Mouse (Mus musculus): ENCODE measurements around the gene Ripply3. TPM values are rescaled to one million over a fixed set of nuclear protein-coding genes. Genes with fewer than 3 reads are reported as not detected.
A peak's percentile ranks its signal among the peaks of the same experiment; 100 is the strongest.

The Ripply3 gene
- polyA plus RNA-seq, 1 experiment from 2014 or later: 7.3 TPM

- Histone ChIP-seq H3K36me3 (ENCODE audit: control insufficient read depth, insufficient read depth, low read length) (no peaks in the 10 kb centered on the region), H3K27ac (ENCODE audit: low read length) (no peak overlapping the region), H3K4me1 (ENCODE audit: control insufficient read depth, insufficient read depth, low read length) (no peaks in the 10 kb centered on the region), H3K9me3 (ENCODE audit: control insufficient read depth, low read depth, low read length) (no peaks in the 10 kb centered on the region), H3K27me3 (ENCODE audit: control insufficient read depth, insufficient read depth, low read length) (no peaks in the 10 kb centered on the region), H3K4me3 (ENCODE audit: low read depth, low read length) (no peak overlapping the region), H3K4me2 (replicated peaks; ENCODE audit: low read depth, low read length) (no peak overlapping the region), H3K9ac (replicated peaks; ENCODE audit: low read depth, low read length) (no peak overlapping the region)
- no peak for ATAC-seq (ENCODE audit: insufficient number of reproducible peaks, insufficient read depth, low FRiP score, low read depth)
- 78% methylated on average over 3 of the region's 3 CpGs for WGBS
Measured at GRCm38 (mm10) chr16:94358091-94358490, 29.9 kb downstream of the Ripply3 start.

- no peaks in the 10 kb centered on the region for H3K36me3 ChIP-seq (ENCODE audit: control insufficient read depth, insufficient read depth, low read length)
- H3K9ac ChIP-seq (replicated peaks; ENCODE audit: low read depth, low read length): no peak overlapping the region
- no peak overlapping the region for H3K27ac ChIP-seq (ENCODE audit: low read length)
- no peak overlapping the region for H3K4me2 ChIP-seq (replicated peaks; ENCODE audit: low read depth, low read length)
- H3K9me3 ChIP-seq (ENCODE audit: control insufficient read depth, low read depth, low read length): no peaks in the 10 kb centered on the region
- ATAC-seq (ENCODE audit: insufficient number of reproducible peaks, insufficient read depth, low FRiP score, low read depth): no peak
- no peaks in the 10 kb centered on the region for H3K4me1 ChIP-seq (ENCODE audit: control insufficient read depth, insufficient read depth, low read length)
- H3K27me3 ChIP-seq (ENCODE audit: control insufficient read depth, insufficient read depth, low read length): no peaks in the 10 kb centered on the region
- 86% methylated on average over 13 of the region's 13 CpGs for WGBS
- H3K4me3 ChIP-seq (ENCODE audit: low read depth, low read length): no peak overlapping the region
Measured at GRCm38 (mm10) chr16:94360578-94361350, 32.5 kb downstream of the Ripply3 start.

GRCm38 (mm10) chr16:94362174-94362873, 34.1 kb downstream of the Ripply3 start:
- Histone ChIP-seq H3K9me3 (ENCODE audit: control insufficient read depth, low read depth, low read length) (no peaks in the 10 kb centered on the region), H3K36me3 (ENCODE audit: control insufficient read depth, insufficient read depth, low read length) (no peaks in the 10 kb centered on the region; the same call in 1 of the 2 replicates), H3K9ac (replicated peaks; ENCODE audit: low read depth, low read length) (no peak overlapping the region), H3K27me3 (ENCODE audit: control insufficient read depth, insufficient read depth, low read length) (no peaks in the 10 kb centered on the region), H3K4me3 (ENCODE audit: low read depth, low read length) (no peak overlapping the region), H3K4me2 (replicated peaks; ENCODE audit: low read depth, low read length) (no peak overlapping the region), H3K27ac (ENCODE audit: low read length) (no peak overlapping the region), H3K4me1 (ENCODE audit: control insufficient read depth, insufficient read depth, low read length) (no peaks in the 10 kb centered on the region)
- 47% methylated on average over 10 of the region's 10 CpGs for WGBS
- no peak for ATAC-seq (ENCODE audit: insufficient number of reproducible peaks, insufficient read depth, low FRiP score, low read depth)

GRCm38 (mm10) chr16:94363814-94364213, 35.6 kb downstream of the Ripply3 start:
- Histone ChIP-seq H3K4me2 (replicated peaks; ENCODE audit: low read depth, low read length) (no peak overlapping the region), H3K27me3 (ENCODE audit: control insufficient read depth, insufficient read depth, low read length) (no peaks in the 10 kb centered on the region), H3K27ac (ENCODE audit: low read length) (no peak overlapping the region), H3K4me1 (ENCODE audit: control insufficient read depth, insufficient read depth, low read length) (no peaks in the 10 kb centered on the region), H3K36me3 (ENCODE audit: control insufficient read depth, insufficient read depth, low read length) (no peaks in the 10 kb centered on the region; the same call in 1 of the 2 replicates), H3K9me3 (ENCODE audit: control insufficient read depth, low read depth, low read length) (no peaks in the 10 kb centered on the region), H3K4me3 (ENCODE audit: low read depth, low read length) (no peak overlapping the region), H3K9ac (replicated peaks; ENCODE audit: low read depth, low read length) (no peak overlapping the region)
- WGBS: 92% methylated on average over 4 of the region's 4 CpGs
- ATAC-seq (ENCODE audit: insufficient number of reproducible peaks, insufficient read depth, low FRiP score, low read depth): no peak

GRCm38 (mm10) chr16:94365435-94365834, 37.2 kb downstream of the Ripply3 start:
- peaks cover 4% of the 10 kb centered on the region; the same call in 1 of the 2 replicates for H3K4me1 ChIP-seq (ENCODE audit: control insufficient read depth, insufficient read depth, low read length)
- no peaks in the 10 kb centered on the region; the same call in 1 of the 2 replicates for H3K36me3 ChIP-seq (ENCODE audit: control insufficient read depth, insufficient read depth, low read length)
- no peak overlapping the region for H3K27ac ChIP-seq (ENCODE audit: low read length)
- ATAC-seq (ENCODE audit: insufficient number of reproducible peaks, insufficient read depth, low FRiP score, low read depth): no peak
- WGBS: 88% methylated on average over 3 of the region's 3 CpGs
- no peak overlapping the region for H3K4me3 ChIP-seq (ENCODE audit: low read depth, low read length)
- no peak overlapping the region for H3K4me2 ChIP-seq (replicated peaks; ENCODE audit: low read depth, low read length)
- H3K27me3 ChIP-seq (ENCODE audit: control insufficient read depth, insufficient read depth, low read length): no peaks in the 10 kb centered on the region
- H3K9me3 ChIP-seq (ENCODE audit: control insufficient read depth, low read depth, low read length): no peaks in the 10 kb centered on the region
- H3K9ac ChIP-seq (replicated peaks; ENCODE audit: low read depth, low read length): no peak overlapping the region

GRCm38 (mm10) chr16:94369596-94370172, 41.5 kb downstream of the Ripply3 start:
- no peaks in the 10 kb centered on the region for H3K27me3 ChIP-seq (ENCODE audit: control insufficient read depth, insufficient read depth, low read length)
- peak overlapping the region; percentile 79 for H3K4me3 ChIP-seq (ENCODE audit: low read depth, low read length)
- no peaks in the 10 kb centered on the region; the same call in 1 of the 2 replicates for H3K36me3 ChIP-seq (ENCODE audit: control insufficient read depth, insufficient read depth, low read length)
- peak; percentile 1; the same call in 1 of the 2 replicates for ATAC-seq (ENCODE audit: insufficient number of reproducible peaks, insufficient read depth, low FRiP score, low read depth)
- H3K4me2 ChIP-seq (replicated peaks; ENCODE audit: low read depth, low read length): peak overlapping the region; percentile 57
- no peaks in the 10 kb centered on the region for H3K9me3 ChIP-seq (ENCODE audit: control insufficient read depth, low read depth, low read length)
- H3K4me1 ChIP-seq (ENCODE audit: control insufficient read depth, insufficient read depth, low read length): peaks cover 4% of the 10 kb centered on the region; the same call in 1 of the 2 replicates
- H3K9ac ChIP-seq (replicated peaks; ENCODE audit: low read depth, low read length): peak overlapping the region; percentile 89
- 2% methylated on average over 6 of the region's 6 CpGs for WGBS
- peak overlapping the region; percentile 97 for H3K27ac ChIP-seq (ENCODE audit: low read length)

- peak; percentile 90 for ATAC-seq (ENCODE audit: insufficient number of reproducible peaks, insufficient read depth, low FRiP score, low read depth)
- H3K9ac ChIP-seq (replicated peaks; ENCODE audit: low read depth, low read length): peak within 1 kb of the TSS; percentile 89
- no peaks in the 10 kb centered on the region for H3K27me3 ChIP-seq (ENCODE audit: control insufficient read depth, insufficient read depth, low read length)
- peak within 1 kb of the TSS; percentile 97 for H3K27ac ChIP-seq (ENCODE audit: low read length)
- no peaks in the 10 kb centered on the region; the same call in 1 of the 2 replicates for H3K36me3 ChIP-seq (ENCODE audit: control insufficient read depth, insufficient read depth, low read length)
- WGBS: under 1% methylated on average over 77 of the region's 79 CpGs
- H3K4me1 ChIP-seq (ENCODE audit: control insufficient read depth, insufficient read depth, low read length): peaks cover 4% of the 10 kb centered on the region; the same call in 1 of the 2 replicates
- H3K9me3 ChIP-seq (ENCODE audit: control insufficient read depth, low read depth, low read length): no peaks in the 10 kb centered on the region
- H3K4me3 ChIP-seq (ENCODE audit: low read depth, low read length): peak within 1 kb of the TSS; percentile 79
- peak within 1 kb of the TSS; percentile 57 for H3K4me2 ChIP-seq (replicated peaks; ENCODE audit: low read depth, low read length)
Measured at GRCm38 (mm10) chr16:94370173-94370914, 42.1 kb downstream of the Ripply3 start, which contains the start of gene Ttc3. Gene Ttc3 (plus strand): TSS chr16:94370618.

GRCm38 (mm10) chr16:94370915-94371300, 42.7 kb downstream of the Ripply3 start:
- peaks cover 4% of the 10 kb centered on the region; the same call in 1 of the 2 replicates for H3K4me1 ChIP-seq (ENCODE audit: control insufficient read depth, insufficient read depth, low read length)
- H3K27ac ChIP-seq (ENCODE audit: low read length): peak overlapping the region; percentile 97
- ATAC-seq (ENCODE audit: insufficient number of reproducible peaks, insufficient read depth, low FRiP score, low read depth): peak; percentile 82
- WGBS: under 1% methylated on average over 43 of the region's 43 CpGs
- H3K27me3 ChIP-seq (ENCODE audit: control insufficient read depth, insufficient read depth, low read length): no peaks in the 10 kb centered on the region
- H3K4me2 ChIP-seq (replicated peaks; ENCODE audit: low read depth, low read length): peak overlapping the region; percentile 48
- peak overlapping the region; percentile 79 for H3K4me3 ChIP-seq (ENCODE audit: low read depth, low read length)
- H3K36me3 ChIP-seq (ENCODE audit: control insufficient read depth, insufficient read depth, low read length): no peaks in the 10 kb centered on the region; the same call in 1 of the 2 replicates
- H3K9me3 ChIP-seq (ENCODE audit: control insufficient read depth, low read depth, low read length): no peaks in the 10 kb centered on the region
- peak overlapping the region; percentile 89 for H3K9ac ChIP-seq (replicated peaks; ENCODE audit: low read depth, low read length)

Measured in stomach, embryonic 14.5 days (tissue).